Mouse (Mus musculus): ENCODE measurements at regions not wholly inside any gene's neighbourhood (a gene's known extent, or its start where the extent isn't known, plus 50 kb on each side); places are given as distances from the start of the nearest gene placed in this dataset.

DNA sequence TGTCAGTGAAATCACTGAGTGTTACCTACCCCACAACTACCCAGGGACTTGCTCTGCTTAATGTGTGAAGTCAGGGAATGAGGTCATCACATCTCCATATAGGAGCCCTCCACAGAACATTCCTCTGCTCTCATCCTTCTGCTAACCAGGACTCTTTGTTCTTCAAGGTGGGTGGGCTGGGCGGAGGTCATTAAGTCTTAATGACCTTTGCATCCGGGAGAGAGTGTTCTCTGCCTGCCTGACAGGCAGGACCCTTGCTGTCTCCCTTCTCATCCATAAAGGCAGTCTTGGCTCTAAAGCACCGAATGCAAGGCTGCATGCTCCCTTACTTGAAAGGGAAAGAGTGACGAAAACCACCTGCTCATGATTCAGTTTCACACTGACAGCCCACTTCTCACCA lies 1051.4 kb downstream of the Slc22a22 start:
- no peak for DNase-seq

DNA sequence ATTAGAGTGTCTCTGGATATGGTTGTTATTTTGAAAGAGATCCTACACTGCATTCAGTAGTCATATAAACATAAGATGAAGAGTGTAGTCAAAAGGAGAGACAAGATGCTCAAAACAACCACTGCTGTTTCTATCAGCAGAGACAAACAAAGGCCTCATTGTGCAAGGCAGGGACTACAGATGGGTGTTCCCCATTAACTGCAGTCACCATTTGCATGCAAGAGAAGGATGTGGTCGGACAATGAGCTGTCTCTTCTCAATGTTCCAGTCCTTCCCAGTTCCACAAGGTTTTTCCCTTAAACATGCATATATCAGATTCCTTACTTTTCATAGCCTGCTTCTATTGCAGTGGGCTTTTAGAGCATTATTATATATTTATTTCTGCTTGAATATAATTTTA lies 1056.7 kb downstream of the Slc22a22 start:
- DNase-seq: no peak

DNA sequence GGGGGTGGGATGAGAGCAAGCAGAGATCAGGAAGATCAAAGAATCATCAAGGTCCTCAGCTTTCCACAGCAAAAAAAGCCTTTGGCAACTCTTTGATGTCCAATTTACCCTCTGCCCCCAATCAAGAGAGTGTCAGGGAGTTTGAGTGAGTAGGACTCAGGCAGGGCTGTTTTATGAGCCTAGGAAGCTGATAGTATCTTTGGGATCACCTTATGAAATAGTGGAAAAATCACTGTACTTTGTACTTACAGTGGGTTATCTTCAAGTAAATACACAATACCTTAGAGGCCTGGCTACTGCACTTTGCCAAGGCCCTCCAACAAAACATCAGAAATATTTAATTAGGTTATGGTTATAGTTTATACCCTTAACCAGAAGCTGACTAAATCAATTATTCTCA lies 1085.4 kb downstream of the Slc22a22 start:
- no peak for DNase-seq

DNA sequence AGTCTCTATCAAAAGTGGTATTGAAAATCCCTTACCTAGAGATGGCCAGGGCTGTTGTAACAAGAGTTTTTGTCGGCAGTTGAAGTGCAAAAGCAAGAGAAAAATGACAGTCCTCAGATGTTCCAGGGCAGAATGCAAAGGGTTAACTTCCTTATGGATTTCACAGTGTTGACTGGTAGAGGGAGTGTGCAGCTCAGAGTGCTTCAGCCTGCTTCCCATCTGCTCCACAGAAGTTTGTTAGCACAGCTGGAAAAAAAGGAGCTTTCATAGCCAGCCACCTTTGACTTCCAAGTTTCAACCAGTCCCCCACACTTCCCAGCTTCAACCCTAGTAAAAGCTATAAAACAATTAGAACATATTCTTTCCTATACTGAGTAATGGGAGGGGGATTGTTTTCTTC lies 1098.9 kb downstream of the Slc22a22 start:
- no peak for DNase-seq

DNA sequence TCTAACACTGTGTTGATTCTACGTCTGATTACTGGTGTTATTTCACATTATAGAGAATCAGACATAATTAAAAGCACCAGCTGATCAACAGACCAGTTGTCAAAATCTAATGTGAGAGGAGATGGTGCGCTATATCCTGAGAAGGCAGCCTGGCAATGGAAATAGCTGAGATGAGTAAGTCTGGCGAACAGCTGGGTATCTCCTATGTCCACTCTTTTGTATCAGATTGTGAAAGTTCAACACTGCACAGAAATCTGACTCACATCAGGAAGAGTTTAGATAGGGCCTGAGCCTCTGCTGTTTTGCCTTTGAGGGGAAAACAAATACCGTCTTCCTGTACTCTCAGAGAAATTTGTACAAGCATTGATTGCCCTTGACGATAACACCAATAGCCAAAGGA lies 1126.5 kb downstream of the Slc22a22 start:
- no peak for DNase-seq

DNA sequence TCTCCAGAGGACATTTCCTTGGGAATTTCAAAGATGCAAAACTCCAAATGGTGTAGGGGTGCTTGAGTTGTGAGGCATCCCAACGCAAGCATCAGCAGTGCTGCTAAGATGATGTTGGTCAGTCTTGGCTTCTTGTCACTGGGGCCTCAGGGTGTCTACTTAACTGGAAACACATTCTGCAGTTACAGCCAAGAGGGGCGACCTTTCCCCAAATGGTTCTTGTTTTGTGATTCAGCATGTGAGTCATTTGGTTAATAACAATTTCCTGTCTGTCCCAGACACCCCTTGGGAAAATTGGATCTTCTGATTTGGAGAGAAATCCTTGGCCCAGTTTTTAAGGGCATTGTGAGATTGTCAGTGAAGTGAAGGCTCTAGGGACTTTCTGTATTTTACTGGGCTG lies 1131.3 kb downstream of the Slc22a22 start:
- DNase-seq: no peak

DNA sequence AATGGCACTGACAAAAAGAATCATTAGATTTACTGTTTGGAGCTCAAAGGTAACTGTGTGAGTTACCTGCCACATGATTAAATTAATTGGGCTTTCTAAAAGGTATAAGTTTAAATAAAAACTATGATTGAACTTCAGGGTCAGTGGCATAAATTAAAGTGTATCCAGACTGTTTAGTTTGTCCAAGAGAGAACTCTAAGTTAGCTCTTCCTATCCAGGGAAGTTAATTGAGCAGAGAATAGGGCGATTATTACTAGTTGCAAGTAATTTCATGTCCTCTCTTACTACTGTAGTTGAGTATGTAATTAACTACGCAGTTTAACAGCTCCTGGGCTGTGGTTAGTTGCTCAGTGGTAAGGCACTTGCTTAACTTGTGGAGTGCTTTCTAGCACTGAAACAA lies 1132.5 kb downstream of the Slc22a22 start:
- DNase-seq: no peak

DNA sequence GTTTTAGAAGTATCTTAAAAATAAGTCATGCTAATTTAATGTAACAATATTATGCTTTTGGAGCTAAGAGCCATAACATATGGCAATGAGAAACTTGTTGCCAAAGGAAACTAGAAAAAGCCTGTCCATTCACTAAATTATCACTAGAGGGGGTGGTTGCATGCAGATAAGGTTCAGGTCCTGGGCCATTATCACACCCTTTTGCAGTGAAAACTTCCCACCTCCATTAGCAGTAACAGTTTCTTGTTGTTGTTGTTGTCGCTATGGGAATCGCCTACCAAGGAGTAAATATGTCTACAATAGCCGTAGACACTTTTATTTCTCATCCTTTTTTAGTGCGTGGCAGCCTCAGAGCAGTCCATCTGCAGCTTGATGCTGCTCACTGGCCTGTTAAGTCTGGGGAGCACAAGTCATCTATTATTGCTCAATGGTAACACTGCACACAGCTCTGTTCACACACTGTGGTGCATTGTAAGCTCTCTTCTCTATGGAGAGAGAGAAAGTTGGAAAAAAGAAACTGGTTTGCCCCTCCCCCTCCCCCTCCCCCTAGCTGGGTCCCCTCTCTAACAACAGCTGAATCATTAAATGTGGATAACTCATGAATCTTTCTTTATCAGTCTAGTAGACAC lies 1133.0 kb downstream of the Slc22a22 start:
- no peak for DNase-seq

DNA sequence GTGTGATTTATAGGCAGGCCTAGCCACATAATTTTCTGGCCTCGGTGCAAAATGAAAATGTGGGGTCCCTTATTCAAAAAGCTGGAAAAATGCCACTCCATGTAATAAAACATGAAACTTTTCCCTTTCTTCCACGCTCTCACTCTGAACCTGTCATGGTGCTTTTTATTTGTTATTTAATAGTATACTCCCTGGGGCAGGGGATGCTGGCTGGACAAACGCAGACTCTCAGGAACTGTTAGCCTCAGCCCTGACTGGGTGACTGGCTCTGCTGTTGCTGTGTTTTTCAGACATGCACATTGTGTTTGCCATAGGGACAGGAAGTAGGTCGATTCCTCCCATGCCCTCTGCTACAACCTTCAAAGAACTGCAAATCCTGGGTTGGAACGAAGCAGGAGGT lies 1139.5 kb downstream of the Slc22a22 start:
- DNase-seq: no peak

DNA sequence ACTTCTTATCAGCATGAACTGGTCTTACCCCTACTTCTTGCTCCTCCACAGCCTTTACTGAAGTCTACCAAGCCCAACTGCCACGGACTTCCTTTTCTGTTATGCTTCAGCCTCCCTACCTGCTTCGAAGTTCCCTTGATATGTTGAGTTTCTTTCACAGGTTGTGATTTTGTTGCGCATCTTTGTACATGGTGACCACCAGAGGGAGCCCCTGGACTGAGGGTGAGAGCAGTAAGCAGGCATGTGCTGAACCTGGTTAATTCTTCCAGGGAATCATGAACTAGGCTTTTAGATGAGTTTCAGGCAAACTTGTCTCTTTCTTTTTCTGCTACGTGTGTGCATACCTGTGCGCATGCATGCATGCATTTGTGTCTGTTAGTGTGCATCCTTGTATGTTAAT lies 1141.0 kb downstream of the Slc22a22 start:
- DNase-seq: peak; percentile 76

DNA sequence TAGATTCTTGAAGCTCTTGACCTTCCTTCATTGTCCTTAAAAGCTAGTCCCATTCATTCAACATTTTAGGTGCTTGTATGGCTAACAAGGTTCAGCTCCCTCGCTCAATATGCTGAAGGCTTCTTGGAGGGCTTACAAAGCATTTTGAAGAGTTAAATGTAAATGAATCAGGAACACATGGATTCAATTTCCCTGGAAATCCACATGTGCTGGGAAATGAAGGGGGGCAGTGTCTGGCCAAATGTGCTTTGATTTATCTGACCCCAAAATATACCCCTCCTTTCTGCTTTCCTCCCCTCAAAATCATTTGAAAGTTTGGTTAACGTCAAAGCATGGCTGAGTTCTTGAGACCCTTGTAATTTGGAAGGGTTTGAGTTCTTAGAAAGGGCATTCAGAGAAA lies 1142.4 kb downstream of the Slc22a22 start:
- no peak for DNase-seq

DNA sequence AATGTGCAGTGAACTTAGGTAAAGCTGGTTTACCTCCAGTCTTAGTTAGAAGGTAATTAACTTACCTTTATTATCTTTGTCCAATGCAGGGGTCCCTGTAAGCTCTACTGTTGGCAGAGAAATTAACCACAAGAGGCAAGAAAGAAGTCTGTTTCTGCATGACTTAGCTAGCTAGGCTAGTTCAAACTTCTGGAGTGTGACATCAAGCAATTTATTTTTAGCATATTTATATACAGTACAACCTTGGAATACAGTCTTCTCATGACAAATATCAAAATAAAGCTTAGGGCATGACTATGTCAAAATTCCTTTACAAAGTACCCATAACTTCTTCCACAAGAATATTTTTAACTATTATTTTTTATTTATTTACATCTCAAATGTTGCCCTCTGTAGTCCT lies 1156.9 kb downstream of the Slc22a22 start:
- DNase-seq: no peak

DNA sequence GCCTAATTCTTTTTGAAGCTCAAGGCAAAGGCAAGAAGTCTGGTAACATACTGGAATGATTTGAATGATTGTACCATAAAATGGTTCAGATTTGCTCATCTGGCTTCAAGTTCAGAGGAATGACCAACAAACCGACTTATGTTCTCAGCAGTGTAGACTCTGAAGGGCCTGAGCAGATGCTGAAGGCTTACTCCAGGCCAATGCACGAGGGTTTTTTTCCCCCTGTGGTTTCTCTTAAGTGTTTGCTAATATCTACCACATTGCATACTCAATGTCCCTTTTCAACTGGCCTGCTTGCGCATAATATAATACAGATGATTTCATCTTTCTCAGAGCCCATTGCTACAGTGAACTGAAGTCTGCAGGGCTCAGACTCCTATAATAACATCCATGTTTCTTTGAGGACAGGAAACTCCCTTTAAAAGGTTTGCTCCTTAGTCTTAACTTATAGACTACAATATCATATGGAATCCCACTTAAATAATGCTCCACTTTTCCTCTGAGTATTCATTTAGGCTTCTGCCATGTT lies 1182.5 kb downstream of the Slc22a22 start:
- no peak for DNase-seq

DNA sequence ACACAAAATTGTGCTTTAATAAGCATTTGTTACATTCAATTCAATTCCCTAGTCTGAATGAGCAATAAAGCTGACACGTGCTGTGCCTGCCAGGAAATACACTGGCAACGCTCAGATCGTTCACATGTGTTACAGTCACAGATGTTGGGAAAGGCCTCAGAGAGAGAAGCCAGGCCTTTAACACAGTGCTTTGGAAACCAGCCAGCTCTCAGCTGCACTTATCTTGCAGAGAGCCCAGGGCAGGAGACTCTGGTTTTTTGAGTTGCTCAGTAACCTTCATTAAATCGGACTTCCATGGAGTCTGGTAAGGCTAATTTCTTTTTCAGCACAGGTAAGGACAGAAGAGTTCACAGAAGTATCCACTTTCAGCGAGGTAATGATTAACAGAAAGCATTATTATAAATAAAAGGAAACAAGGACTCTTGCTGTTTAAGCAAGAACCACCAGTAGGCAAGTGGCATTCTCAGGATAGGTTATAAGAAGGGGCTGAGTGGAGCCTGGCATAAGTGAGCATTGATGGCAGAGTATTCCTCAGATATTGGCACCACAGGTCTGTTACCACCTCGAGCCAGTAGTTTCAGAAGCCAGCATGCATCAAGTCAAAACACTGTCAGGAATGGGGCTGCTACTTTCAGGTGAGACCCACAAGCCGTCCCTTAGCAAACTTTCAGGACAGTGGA lies 1198.7 kb downstream of the Slc22a22 start:
- peak; percentile 39 for DNase-seq

DNA sequence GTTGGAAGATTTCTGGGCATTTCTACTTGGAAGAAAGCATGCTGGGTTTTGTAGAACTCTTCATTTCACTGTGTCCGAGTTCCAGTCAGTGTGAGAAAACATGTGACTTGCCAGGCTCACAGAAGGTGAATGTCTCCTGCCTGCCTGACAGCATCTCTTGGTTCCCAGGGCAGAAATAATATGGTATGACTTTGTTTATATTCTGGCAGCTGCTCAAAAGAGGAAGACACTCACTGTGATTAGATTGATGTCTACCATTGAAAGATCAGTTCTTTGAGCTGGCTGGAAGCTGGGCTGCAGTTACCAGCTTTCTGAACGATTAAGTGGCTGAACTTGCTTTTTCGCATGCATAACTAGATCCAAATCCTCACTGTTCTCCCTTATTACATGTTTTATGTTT lies 1199.4 kb downstream of the Slc22a22 start:
- no peak for DNase-seq

DNA sequence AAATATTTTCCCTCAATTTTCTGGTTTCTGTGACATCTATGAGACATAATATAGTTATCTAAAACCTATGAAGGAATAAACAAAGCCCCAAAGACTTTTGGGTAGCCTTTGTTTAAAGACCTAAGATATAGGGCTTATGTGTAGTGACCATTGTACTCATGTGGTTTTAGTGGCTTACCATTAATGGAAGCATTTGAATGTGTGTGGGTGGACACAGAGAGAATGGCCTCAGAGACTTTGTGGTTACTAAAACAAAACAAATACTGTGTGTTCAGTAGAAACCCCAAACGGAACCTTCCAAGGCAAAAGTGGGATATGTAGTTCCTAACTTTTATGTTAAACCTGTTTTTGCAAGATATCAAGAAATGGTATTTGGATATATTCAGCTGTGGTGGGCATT lies 1228.7 kb downstream of the Slc22a22 start:
- DNase-seq: no peak

DNA sequence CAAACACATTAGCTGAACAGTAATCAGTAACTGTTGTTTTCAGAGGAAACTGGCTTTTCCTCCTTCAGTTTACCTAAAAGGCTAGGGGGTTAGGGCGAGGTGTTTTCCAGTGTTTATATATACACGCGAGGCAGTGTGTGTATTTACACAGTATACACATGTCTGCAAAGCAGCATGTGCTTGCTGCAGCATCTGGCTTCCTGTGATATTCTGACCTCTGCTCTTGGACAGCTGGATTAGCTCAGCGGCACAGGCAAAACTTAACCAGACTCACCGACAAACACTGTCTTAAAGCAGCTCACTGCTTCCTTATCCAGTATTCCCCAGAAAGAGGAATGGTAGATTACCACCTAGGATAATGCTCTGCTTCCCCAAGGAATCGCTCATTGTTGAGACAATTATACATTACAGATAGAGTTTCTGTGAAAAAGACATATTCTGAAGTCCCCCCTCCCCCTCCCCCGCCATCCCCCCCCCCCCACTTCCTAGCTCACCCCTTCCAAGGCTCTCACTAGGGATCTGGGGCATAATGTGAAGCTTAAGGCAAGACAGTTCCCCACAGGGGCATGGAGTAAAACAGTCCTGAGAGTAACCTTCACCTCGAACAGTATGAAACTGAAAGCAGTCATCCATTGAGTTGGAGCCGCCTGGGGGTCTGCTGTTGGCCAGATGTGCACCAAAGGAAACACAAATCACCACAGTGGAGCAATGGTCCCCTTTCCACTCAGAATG lies 1233.3 kb downstream of the Slc22a22 start:
- no peak for DNase-seq

DNA sequence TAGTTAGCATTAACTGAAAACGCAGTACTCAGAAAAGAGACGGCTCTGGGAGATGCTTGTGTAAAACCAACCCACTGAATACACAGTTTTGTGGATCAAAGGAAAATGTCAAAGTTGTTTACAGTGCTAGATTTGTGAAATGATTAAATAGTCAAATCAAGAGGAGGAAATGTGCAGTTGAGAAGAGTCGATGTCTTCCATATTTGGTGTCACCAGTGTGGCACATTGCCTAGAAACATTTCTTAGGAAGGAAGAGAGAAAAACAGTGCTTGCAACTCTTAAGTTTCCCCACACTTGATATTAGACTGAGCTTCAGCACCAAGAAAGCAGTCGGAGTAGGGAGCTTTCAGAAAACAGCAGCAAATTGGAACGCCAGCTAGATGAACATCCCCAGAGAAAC lies 1274.9 kb downstream of the Slc22a22 start:
- DNase-seq: no peak

DNA sequence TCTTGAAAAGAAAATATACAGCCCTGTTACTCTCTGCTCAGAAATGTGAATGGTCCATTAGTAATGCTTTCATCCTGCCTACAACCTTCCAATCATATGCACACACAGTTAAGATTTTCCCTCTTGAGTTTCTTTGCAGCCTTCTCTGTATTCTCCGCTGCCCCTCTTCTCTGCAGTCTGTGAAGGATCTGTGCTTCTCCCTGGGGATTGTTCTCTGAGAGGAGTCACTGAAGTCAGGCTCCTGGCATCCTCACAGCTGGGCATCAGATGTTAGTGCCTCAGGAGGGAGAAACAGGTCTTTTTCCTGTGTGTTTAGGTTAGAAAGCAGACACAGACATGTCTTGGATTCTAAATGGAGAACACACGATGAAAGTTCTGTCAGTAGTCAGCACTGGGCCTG lies 1278.1 kb downstream of the Slc22a22 start:
- DNase-seq: no peak

DNA sequence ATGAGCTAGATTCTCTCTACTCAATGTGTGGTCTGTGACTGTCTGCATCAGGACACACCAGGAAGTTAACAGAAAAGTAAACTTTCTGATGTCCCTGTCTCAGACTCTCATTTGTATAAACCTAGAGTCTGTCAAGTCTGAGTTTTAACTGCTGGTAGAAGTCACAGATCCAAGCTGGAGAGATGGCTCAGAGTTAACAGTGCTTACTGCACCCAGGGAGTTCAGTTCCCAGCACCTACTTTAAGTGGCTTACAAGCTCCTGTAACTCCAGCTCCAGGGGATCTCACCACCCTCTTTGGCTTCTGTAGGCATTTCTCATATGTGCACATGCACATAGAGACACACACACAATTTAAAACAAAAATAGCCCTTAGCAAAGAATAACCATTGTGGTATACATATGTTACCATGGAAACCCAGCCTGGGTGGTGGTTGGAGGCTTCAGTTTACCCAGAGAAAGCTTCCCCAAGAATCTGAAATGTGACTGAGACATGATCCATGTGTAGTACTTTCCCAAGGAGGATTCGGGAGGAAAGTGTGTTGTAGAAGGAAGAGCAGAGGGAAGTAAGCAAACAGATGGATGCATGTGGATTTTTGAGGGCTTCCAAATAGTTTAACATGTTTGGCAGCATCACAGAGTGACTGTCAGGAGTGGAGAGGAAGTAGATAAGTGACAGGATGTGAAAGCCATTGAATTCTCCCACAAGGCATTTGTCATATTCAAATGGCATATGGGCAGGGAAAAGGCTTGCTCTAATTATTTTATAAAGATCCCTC lies 1279.8 kb downstream of the Slc22a22 start:
- DNase-seq: no peak

DNA sequence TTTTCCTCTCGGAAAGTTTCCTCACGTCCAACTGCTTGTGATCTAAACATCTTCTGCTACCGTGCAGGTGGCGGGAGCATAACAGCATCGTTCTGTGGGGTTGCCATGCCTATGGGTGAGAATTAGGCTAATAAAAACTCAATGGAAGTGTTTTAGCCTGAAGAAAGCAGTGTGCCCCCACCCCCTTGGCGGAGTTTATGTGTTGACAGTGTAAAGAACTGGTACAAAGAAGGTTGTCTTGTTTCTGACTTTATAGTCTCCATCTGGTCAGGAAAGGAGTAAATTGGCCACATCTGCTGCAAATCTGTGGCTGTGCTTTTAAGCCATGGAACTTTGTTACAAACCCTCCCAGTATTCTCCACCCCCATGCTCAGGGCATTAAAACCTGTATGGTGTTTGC lies 1311.2 kb downstream of the Slc22a22 start:
- DNase-seq: no peak

DNA sequence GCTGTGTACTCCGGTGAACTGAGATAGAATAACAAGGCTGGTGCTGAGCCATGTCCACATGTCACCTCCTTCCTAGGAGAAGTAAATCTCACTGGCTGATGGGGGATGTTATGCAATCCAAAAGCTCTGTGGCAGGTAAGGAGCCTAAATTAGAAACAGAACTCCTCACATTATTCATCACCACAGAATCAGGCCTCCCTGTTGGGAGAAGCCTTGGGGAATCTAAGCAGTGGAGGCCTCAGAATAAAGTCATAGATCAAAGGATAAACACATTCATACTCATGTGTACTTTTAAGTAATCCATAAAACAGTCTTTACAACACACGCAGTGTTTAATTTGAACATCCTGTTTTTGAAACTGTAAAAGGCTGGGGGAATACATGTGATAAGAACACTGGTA lies 1318.7 kb downstream of the Slc22a22 start:
- no peak for DNase-seq

DNA sequence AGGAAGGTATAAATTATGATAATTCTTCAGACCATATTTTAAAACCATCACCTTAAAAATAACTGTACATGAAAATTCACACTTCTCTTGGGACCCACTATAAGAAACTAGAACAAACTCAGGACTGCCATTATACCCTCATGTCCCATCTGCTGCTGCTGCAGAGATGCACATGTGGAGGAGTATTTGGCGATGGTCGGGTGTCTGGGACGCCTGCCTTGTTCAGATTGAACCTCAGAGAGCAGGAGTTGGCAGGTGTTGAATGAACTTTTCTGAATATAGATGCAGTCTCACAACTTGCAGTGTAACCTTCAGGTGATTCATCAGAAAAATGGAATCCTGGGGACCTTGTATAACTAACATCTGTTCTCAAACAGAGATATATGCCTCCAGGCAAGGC lies 1338.0 kb downstream of the Slc22a22 start:
- DNase-seq: no peak

All from adrenal gland, postnatal 25 days (tissue).